Mouse (Mus musculus): ENCODE results near the gene Slc7a7. TPM values are rescaled to one million over a fixed set of nuclear protein-coding genes. Genes with fewer than 3 reads are reported as not detected.

Gene Slc7a7
- total RNA-seq (2023; ENCODE audit: inconsistent age), result 7.1 to 10.6 TPM (median 8.9 TPM) in 4 replicates

GRCm38 (mm10) chr14:54417623-54418081 is at the start of gene Slc7a7:
Slc7a7 (minus strand) TSS chr14:54417780.

GRCm38 (mm10) chr14:54463959-54464292 is 46.3 kb upstream of the Slc7a7 start, which contains the start of gene Lrp10:
Lrp10 (plus strand) TSS chr14:54464137.

GRCm38 (mm10) chr14:54431334-54432077 is 13.9 kb upstream of the Slc7a7 start, which contains the start of gene Mmp14:
Mmp14 (plus strand) TSS chr14:54431612.

GRCm38 (mm10) chr14:54426689-54427398 is 9.3 kb upstream of the Slc7a7 start, which contains the start of gene Mrpl52:
Mrpl52 (plus strand) TSS chr14:54426909.

GRCm38 (mm10) chr14:54360577-54361340 is 56.8 kb downstream of the Slc7a7 start, which contains the start of gene Oxa1l:
Oxa1l (plus strand) TSS chr14:54360834.

Other genes starting within 250 kb of the Slc7a7 start
- gene Dad1, start 163.7 kb downstream of the Slc7a7 start, total RNA-seq (2023; ENCODE audit: inconsistent age), result 134 to 156 TPM (median 143 TPM) in 4 replicates
- gene Abhd4, start 163.6 kb downstream of the Slc7a7 start, total RNA-seq (2023; ENCODE audit: inconsistent age), result 8.0 to 11.5 TPM (median 9.6 TPM) in 4 replicates
- gene Olfr49, start 132.8 kb downstream of the Slc7a7 start, total RNA-seq (2023; ENCODE audit: inconsistent age), result 0.10 to 0.36 TPM (median 0.12 TPM) in 3 of 4 replicates, not detected in the other
- 81.9 to 88.9 TPM (median 83.2 TPM) in 4 replicates for gene Oxa1l, start 56.9 kb downstream of the Slc7a7 start, total RNA-seq (2023; ENCODE audit: inconsistent age)
- gene Mrpl52, start 9.1 kb upstream of the Slc7a7 start, total RNA-seq (2023; ENCODE audit: inconsistent age), result 88.1 to 99.8 TPM (median 93.2 TPM) in 4 replicates
- 0.33 to 1.7 TPM (median 1.6 TPM) in 4 replicates for gene Mmp14, start 13.8 kb upstream of the Slc7a7 start, total RNA-seq (2023; ENCODE audit: inconsistent age)
- 180 to 202 TPM (median 185 TPM) in 4 replicates for gene Lrp10, start 46.4 kb upstream of the Slc7a7 start, total RNA-seq (2023; ENCODE audit: inconsistent age)
- gene Rem2, start 58.3 kb upstream of the Slc7a7 start, total RNA-seq (2023; ENCODE audit: inconsistent age), result 1.1 to 2.1 TPM (median 1.4 TPM) in 4 replicates
- gene Prmt5, start 99.7 kb upstream of the Slc7a7 start, total RNA-seq (2023; ENCODE audit: inconsistent age), result 31.8 to 42.2 TPM (median 34.2 TPM) in 4 replicates
- 10.7 to 13.0 TPM (median 12.2 TPM) in 4 replicates for gene Haus4, start 136.8 kb upstream of the Slc7a7 start, total RNA-seq (2023; ENCODE audit: inconsistent age)
- gene Ajuba, start 159.8 kb upstream of the Slc7a7 start, total RNA-seq (2023; ENCODE audit: inconsistent age), result 0.18 to 0.32 TPM in 2 of 4 replicates, not detected in the others
- gene 4931414P19Rik, start 188.2 kb upstream of the Slc7a7 start, total RNA-seq (2023; ENCODE audit: inconsistent age), result 5.1 to 9.3 TPM (median 6.8 TPM) in 4 replicates
- gene Psmb5, start 200.2 kb upstream of the Slc7a7 start, total RNA-seq (2023; ENCODE audit: inconsistent age), result 55.7 to 68.6 TPM (median 59.9 TPM) in 4 replicates
- not detected in 4 replicates for gene Psmb11, start 203.7 kb upstream of the Slc7a7 start, total RNA-seq (2023; ENCODE audit: inconsistent age)
- gene Gm17606, start 223.2 kb upstream of the Slc7a7 start, total RNA-seq (2023; ENCODE audit: inconsistent age), result not detected in 4 replicates
- gene Cdh24, start 223.6 kb upstream of the Slc7a7 start, total RNA-seq (2023; ENCODE audit: inconsistent age), result 3.8 to 6.9 TPM (median 4.5 TPM) in 4 replicates

Measured in B cell, adult (primary cell).